Mouse (Mus musculus) adrenal gland, postnatal 36 days (tissue): ENCODE results near the gene Mrpl24. TPM values are rescaled to one million over a fixed set of nuclear protein-coding genes. Genes with fewer than 3 reads are reported as not detected.
A peak's percentile ranks its signal among the peaks of the same experiment; 100 is the strongest.
"Not testable (repeated sequence)": the region's sequence is repeated elsewhere in the genome, so short reads cannot be mapped to it uniquely, and the experiment has no call there.

Experiments
- DNase-seq, 2 experiments: peaks; one replicate each; pipeline ENCODE4 v3.0.0; 2021; ENCODE audit warnings: mixed read lengths in 1 of 2
- long read RNA-seq, 2 experiments: library from polyadenylated mRNA; stranded (forward); transcript quantifications; one replicate each; pipeline ENCODE4 v2.0.0; 2021; ENCODE audit warnings: borderline sequencing depth in 2 of 2
- total RNA-seq, 2 experiments: library from RNA; stranded (reverse); gene quantifications; 2 replicates each; pipeline ENCODE4 v1.2.3; 2021

Gene Mrpl24
- total RNA-seq = 100 to 1,000 TPM; 116 to 130 TPM
- long read RNA-seq, experiment 1, transcript Mrpl24-202 (6 exons, 1,339 nt) = major isoform, 57 of 257 reads
- long read RNA-seq, experiment 1, transcript Mrpl24-201 (6 exons, 1,226 nt) = minor isoform, 30 of 257 reads
- long read RNA-seq, experiment 1, transcript Mrpl24-204 (6 exons, 1,115 nt) = minor isoform, 14 of 257 reads
- long read RNA-seq, experiment 1, transcript Mrpl24-203 (5 exons, 1,234 nt) = minor isoform, 5 of 257 reads
- long read RNA-seq, experiment 1, partial matches to known transcripts = 2 of 257 reads
- long read RNA-seq, experiment 1, other reads (novel, unspliced or antisense) = 149 of 257 reads
- long read RNA-seq, experiment 2, transcript Mrpl24-202 (6 exons, 1,339 nt) = major isoform, 31 of 107 reads
- long read RNA-seq, experiment 2, transcript Mrpl24-204 (6 exons, 1,115 nt) = minor isoform, 5 of 107 reads
- long read RNA-seq, experiment 2, transcript Mrpl24-201 (6 exons, 1,226 nt) = minor isoform, 8 of 107 reads
- long read RNA-seq, experiment 2, partial matches to known transcripts = 0 of 107 reads
- long read RNA-seq, experiment 2, other reads (novel, unspliced or antisense) = 61 of 107 reads

DNA sequence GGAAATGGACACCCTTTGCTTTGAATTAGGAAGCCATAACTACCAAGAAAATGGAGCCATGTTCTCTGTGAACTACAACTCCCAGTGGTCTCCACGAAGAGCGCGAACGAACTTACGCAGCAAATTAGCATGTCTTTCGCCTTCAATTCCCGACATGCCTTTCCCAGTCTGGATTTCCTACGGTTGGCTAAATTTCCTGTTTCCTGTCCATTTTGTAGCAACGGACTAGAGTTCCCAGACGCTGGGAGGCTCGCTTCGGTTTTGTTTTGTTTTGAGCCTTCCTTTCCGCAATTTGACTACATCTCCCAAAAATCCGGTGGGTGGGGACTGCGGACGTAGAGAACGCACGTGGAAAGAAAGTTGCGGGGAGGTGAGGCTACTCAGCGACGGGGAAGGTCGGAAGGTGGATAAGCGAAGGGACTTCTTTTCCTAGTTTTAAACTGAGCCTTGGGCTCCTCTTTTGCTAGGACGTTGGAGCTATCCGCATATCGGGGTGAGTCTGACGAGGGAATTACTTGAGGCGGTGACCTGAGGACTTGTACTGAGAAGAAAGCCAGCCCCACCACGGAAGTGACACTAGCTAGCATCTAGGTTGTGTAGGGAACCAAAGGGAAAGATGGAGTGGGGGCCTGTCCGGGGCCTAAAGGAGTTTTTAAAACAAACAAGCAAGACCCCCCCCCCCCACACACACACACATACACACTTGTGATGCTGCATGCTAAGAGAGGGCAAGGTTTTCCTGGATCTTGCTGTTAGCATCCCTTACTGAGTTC lies at the start of gene Mrpl24:
Mrpl24 (plus strand) TSS at position 171 of the 773 bp plus-strand sequence.
- DNase-seq = peak; percentile 73 to 81

DNA sequence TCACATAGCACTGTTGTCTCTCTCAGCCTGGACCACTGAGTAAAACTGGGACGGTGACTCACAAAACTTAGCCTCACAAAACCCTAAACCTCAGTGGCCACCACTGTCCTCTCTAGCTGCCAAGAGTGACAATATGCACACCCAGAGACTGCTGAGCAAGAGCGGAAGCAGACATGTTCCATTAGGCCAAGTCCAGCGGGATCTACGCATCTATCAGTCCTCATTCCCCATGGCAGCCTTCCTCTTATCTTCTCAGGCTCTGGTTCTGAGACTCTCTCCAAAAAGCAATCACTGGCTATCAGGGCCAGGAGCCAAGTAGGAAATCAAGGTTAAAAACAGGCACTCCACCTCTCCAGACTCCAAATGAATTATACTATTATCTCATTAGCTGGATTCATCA lies 41.6 kb upstream of the Mrpl24 start:
- DNase-seq = peak; percentile 18 to 32

DNA sequence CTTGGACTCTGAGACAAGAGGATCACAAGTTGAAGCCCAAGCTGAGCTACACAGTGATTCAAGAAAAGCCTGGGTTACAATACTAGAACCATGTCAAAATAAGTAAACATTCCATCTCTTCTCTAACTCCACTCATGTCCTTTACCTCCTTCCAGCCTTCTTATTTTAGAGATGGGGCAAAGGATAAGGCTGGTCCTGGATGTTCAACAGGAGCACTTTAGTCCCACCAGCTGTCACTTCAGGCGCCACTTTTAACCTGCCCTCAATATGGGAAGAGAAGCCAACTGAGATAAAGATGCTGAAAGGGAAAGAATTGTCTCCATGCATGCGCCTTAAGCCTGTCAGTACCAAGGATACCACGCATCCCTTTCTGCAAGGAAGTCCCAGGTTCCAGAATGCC lies 35.0 kb upstream of the Mrpl24 start:
- no peak for DNase-seq

DNA sequence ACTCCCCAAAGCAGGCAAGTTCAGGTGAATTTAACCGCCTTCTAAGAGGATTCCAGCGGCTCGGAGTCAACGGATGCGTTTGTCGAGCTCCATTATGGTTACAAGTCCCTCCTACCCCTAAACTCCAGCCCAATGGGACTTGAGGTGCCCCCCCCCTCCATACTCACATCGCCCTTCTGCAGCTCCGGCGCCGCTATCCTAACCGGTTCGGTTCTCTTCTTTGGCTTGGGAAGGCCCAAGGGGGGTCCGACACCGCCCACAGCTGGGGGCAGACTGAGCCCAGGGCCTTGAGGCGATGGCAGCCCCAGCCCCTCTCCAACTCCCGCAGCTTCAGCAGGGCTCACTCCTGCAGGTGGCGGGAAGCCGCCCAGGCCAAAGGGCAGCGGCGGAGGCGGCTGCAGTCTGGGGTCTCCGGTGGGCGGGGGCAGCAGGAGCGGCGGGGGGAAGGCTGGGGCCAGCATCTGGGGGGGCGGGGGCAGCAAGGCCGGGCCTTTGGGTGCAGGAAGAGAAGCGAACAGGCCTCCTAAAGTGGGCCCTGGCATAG lies 34.5 kb upstream of the Mrpl24 start:
- DNase-seq = peak; percentile 35 to 52

DNA sequence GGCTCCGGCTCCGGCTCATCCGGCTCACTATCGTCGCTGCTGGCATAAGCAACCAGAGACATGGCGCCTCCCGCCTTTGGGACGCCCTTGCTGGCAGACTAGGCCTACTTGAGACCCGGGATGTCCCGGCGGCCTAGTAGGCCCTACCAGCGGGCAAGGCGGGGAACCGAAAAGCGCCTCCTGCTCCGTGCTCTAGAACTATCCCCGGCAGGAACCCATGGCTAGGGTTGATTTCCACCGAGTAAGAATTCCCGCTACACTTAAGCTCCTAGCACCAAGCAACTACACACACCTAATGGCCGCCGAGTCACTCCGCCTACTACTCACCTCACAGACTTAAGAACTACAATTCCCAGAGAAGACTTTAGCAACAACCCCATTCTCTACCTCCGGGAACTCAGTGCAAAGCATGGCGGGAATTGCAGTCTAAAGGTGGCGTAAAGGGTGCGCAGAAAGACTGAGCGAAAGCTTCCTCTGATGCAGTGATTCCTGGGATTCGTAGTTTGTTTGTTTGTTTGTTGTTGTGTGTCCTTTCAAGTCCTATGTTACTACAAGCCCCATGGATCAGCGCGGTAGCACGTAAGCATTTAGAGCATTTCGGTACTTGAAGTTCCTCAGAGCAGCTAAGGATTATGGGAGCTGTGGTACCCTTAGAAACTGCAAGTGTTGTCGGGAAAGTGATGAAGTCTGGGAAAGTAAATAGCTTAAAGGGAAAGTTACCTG lies 33.9 kb upstream of the Mrpl24 start, which contains the start of gene Prcc:
Prcc (minus strand) TSS at position 328 of the 723 bp plus-strand sequence.
- DNase-seq = peak; percentile 90 to 91

DNA sequence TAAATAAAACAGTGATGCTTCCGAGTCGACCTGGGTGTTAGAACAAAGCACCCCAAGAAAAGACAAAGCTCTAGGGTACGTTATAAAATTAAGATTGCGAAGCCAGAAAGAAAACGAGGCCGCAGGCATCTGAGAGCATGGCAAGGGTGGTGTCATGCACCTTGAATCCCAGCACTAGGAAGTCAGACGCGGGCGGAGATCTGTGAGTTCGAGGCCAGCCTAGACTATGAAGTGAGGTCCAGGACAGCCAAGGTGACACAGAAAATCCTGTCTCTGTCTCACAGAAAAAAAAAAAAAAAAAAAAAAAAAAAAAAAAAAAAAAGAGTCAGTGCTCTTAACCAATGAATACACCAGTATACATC lies 33.3 kb upstream of the Mrpl24 start:
- DNase-seq = no peak

DNA sequence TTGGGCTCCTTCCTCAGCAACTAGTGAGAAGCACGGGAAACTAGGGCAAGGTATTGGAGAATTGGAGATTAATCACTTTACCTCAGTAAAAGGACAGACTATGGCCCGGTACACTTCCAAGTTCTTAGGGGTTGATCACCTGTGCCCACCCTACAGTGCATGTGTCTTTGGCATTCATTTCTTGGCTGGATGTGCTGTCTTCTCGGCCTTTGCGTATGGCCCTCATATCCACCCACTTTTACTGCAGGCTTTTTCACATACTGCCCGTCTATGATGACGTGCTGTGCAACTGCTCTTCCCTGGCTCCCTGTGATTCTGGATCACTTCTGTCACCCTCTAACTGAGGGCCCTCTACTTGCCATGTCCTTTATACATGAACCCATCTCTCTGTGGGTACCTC lies 32.9 kb upstream of the Mrpl24 start:
- DNase-seq = no peak

DNA sequence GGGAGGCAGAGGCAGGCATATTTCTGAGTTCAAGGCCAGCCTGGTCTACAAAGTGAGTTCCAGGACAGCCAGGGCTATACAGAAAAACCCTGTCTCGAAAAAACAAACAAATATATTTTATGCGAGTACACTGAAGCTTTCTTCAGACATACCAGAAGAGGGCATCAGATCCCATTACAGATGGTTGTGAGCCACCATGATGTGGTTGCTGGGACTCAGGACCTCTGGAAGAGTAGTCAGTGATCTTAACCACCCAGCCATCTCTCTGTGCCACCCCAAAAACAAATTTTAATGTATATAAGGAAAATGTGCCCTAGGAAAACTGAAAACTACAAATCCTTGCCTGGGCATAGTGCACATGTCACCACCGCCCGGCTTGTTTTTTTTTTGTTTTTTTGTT lies 31.9 kb upstream of the Mrpl24 start:
- not testable (repeated sequence) for DNase-seq

DNA sequence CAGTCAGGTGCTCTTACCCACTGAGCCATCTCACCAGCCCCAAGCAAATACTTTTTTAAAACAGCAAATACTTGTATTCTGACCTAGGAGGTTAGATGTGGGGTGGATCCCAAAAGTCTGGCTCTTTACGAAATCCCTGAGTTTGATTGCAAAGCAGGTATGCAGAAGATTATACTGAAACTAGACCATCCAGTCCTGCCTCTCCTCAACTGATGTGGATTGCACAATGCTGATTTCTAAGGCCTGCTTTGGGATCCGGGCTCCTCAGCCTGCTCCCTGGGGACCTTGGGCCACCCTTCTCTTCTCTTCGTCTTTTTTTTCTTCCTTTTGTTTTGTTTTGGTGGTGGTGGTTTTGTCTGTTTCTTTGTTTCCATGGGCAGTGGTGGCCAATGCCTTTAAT lies 27.8 kb upstream of the Mrpl24 start:
- DNase-seq = no peak

DNA sequence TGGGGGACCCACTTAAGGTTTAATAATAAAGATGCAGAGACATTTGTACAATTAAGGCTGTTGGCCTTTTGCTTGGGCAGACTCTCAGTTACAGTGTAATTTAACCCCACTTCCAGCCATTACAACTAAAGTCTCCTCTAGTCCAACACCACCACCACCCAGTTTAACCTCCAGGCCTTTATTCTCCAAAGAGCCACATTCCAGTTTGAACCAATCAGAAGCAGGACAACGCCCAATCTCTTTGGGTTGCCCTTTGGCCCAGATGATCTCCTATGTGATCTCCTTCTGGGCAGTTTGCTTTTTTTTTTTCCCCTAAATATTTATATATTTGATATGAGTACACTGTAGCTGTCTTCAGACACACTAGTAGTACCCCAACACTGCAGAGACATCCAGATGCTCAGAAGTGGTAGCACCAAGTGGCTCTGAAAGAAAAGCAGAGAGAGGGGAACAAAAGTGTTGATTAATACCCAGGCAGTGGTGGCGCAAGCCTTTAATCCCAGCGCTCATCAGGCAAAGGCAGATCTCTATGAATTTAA lies 25.9 kb upstream of the Mrpl24 start:
- DNase-seq = no peak

DNA sequence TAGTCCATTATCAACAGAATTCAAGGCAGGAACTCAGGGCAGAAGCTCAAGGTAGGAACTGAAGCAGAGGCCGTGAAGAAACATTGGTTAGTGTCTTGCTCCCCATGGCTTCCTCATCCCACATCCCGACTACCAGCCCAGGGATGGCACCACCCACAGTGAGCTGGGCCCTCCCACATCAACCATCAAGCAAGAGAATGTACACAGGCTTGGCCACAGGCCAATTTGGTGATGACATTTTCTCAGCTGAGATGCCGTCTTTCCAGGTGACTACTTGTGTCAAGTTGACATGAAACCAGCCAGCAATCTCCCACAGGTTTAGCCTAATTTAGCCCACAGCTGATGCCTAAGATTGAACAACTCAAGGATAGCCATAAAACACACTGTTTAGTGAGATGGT lies 20.0 kb upstream of the Mrpl24 start:
- no peak for DNase-seq

DNA sequence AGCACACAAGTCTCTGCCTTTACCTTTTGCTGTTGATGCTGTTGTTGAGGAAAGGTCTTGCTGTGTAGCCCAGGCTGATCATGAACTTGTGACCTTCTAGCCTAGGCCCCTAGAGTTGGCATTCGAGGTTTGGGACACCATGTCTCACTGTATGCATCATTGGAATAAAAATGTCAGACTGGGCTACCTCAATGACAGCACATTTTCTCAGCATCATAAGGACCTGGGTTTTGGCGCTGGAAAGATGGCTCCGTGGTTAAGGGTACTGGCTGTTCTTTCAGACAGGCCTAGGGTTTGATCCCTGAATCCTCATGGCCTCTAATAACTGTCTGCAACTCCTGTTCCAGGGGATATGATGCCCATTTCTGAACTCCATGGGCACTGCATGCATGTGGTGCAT lies 19.5 kb upstream of the Mrpl24 start:
- DNase-seq = no peak

DNA sequence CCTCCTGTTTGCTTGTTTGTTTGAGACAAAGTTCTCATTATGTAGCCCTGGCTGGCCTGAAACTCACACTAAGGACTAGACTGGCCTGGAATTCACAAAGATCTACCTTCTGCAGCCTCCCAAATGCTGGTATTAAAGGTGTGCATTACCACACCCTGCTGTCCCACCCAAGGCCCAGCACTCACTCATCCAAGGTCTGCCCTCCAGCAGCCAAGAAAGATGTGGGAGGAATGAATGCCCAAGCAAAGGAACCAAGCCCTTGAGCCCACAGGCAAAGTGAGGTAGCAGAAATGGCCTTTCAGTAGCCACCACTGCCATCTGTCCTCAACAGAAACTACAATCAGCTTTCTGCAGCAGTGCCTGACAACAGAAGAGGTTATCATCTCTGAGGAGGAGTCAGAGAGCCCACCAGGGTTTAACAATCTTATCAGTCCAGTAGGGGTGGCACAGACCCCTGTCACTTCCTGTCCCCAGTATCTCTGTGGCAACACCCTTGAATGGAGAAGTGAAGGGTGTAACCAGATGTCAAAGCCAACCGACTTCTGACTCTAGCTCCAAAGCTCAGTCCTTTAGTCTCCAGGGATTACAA lies 18.2 kb upstream of the Mrpl24 start:
- no peak for DNase-seq

DNA sequence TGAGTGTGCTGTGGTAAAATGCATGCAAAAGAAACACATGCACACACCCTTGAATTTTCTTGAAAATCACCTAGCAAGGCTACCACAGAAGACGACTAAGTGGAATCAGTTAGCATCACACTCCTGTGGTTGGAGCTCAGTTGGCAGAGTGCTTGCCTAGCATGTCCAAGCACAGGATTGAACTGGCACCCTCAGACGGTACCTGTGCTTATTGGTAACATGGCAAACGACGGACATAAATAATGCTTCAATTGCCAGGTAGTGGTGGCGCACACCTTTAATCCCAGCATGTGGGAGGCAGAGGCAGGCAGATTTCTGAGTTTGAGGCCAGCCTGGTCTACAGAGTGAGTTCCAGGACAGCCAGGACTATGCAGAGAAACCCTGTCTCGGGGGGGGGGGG lies 17.3 kb upstream of the Mrpl24 start:
- DNase-seq = not testable (repeated sequence)

DNA sequence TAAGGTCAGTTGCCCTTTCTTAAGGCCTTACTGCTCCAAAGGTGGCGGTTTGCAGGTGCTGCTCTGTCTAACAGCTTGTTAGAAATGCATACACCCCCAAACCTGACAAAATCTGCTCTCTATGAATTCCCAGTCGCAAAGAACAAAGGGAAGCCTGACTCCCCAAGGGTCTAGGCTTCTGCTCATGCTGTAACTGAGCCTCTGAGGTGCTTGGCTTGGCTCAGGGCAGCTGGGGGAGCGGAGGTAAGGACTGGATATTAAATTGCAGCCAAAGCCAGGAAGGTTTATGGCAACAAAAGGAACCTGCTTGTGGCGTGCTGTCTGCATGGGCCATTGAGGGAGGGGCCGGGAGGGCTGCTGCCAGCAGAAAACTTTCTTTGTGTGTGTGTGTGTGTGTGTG lies 15.5 kb upstream of the Mrpl24 start:
- no peak for DNase-seq

DNA sequence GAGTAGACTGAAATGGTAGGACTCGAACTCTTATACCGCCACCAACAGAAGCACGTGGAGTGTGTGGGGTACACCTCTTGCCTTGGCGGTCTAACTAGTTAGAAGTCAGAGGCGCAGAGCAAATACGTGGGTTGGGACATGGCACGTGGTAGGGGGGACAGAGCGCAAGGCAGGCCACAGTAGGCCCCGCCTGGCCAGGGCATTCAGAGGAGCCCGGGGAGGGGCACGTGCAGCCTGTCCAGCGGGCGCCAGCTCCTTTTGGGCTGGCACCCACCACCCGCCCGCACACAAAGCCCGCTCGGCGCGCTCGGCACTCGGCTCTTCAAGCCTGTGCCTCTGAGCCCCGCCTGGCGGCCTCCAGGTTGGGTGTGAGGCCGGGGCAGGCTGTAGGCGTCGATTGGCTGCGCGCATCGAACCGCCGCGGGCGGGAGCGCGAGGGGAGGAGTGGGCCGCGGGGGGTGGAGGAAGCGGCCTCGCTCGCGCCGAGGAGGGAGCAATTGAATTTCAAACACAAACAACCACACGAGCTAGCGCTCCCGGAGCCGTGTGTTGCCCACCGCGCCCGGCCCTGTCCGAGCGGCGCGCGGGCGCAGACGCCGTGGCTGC lies 13.3 kb upstream of the Mrpl24 start, which contains the start of gene Hdgf:
Hdgf (plus strand) TSS at position 442 of the 606 bp plus-strand sequence.
- peak; percentile 96 to 97 for DNase-seq

DNA sequence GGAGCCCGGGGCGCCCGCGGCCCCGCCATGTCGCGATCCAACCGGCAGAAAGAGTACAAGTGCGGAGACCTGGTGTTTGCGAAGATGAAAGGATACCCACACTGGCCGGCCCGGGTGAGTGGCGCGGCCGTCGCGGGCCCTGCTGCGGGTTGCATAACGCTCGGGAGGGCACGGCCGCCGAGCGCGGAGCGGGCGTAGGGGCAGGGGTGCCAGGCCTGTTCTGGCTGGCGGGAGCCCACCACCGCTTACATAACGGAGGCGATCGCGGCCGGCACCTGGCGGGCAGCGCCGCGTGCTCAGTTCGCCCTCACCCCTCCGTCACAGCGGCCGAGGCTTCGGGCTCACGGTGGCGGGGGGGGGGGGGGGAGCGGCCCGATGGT lies 12.7 kb upstream of the Mrpl24 start:
- DNase-seq = peak; percentile 67 to 76

DNA sequence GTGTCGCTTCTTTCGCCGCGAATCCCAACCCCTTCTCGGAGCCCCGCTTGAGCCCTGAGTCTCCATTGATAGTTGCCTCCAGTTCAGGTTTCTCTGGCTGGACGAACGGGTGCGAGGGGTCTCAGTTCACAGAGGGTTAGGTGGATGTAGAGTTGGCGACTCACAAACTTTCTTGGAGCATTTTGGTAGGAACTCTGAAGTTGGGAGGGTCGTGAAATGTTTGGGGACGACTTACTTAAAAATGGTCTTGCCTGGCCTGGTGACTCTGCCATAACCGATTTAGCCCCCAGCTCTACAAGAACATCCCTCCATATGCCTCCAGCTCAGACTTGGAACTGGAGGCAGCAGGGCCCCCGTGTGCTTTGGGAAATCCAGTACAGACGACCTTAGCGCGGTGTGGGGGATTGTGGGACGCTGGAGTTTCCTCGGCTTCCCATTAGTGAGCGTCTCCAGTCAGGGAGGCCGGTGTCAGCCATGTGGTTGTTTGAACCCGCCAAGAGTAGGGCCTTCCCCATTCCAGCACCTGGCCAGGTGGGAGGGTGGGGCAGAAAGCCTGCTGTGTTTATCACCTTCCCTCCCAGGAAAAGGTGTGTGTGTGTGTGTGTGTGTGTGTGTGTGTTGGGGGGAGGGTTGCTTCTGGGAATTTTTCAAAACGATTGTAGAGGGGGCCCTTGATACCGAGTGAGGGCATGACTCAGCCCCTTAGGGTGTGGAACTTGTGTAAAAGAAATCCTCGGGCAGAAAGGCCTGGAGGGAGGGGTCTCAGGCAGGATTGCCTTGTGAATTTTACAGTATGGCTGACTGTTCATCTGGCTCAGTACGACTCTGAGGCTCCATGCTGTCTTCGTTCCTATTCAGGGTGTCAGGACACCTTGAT lies 12.1 kb upstream of the Mrpl24 start:
- DNase-seq = peak; percentile 44 to 55

DNA sequence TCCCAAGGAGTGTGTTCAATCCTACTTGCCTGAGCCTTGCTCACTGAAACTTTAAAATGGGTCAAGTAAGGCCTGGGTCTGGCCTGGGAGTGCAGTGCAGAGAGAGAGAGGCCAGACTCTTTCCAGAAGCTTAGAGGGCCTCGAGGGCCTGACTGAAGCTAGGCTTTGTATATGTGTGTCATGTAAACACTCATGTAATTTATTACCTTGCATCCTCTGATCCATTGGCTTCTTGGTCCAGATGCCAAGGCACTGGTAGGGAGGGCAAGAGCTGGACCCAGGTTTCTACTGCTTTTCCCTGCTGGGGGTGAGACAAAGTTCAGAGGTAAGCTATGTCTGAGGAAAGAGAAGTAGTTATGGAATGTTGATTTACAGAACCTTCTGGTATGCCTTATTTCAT lies 11.4 kb upstream of the Mrpl24 start:
- no peak for DNase-seq

DNA sequence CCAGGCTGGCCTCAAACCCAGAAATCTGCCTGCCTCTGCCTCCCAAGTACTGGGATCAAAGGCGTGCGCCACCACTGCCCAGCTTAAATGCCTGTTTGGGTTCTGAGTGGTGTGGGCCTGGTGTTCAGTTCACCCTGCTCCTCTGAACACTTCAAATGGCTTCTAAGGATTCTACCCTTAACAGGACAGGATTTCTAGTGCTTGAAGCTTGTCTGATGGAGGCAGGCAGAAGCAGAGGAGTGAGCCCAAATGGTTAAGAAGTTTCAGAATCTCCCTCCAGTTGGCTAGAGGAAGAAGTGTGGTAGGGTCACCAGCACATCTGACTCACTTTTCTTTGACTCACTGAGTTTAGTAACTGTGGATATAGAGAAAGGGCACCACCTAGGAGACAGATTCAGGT lies 9.9 kb upstream of the Mrpl24 start:
- no peak for DNase-seq
